Mouse (Mus musculus) spleen, adult 2 months (tissue): ENCODE results near the gene Rnf207.

ENCODE experiments used
- CTCF ChIP-seq: fragments of 200-500 bp; IDR thresholded peaks from 2 replicates; pipeline ENCODE4 v1.5.1; 2011; ENCODE audit warnings: mild to moderate bottlenecking, inconsistent platforms; ENCODE audit not compliant: insufficient read depth, insufficient read length, insufficient replicate concordance; ENCODE audit errors: extremely low read depth
- POLR2A ChIP-seq: fragments of 200-500 bp; IDR thresholded peaks from 2 replicates; pipeline ENCODE4 v1.6.1; 2011; ENCODE audit warnings: low read depth, low read length, inconsistent platforms

DNA sequence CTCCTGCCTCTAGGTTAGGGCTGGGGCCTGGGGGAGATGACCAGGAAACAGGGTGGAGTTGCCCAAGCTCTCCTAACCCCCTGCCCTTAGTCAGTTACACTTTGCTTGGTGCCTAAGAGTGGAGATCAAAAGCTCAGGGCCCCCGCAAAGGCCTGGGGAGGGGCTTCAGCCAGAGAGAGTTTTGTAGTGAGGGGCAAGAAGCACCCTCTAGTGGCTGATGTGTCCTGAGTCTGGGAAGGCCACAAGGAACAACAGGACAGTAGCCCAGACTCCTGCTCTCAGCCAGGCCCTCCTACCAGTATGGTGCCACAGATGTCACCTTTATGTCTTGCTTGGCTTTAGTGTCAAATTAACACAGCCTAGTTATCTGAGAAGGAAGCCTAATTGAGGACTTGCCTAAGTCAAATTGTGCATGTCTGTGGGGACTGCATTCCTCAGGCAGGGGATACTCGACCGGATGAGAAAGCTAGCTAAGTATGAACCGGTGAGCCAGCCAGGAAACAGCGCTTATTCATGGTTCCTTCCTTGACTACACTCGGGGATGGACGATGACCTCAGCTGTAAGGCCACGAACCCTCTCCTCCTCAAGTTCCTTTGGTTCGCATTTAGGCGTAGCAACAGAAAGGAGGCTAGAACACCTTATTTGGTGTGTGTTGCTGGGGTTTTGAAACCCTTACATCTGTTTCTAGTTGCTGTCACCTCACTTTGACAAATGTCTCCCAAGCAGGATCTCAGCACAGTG lies 24.4 kb downstream of the Rnf207 start:
- no peak for TF ChIP-seq CTCF
- TF ChIP-seq POLR2A = no peak
